In the genomic region with DNA sequence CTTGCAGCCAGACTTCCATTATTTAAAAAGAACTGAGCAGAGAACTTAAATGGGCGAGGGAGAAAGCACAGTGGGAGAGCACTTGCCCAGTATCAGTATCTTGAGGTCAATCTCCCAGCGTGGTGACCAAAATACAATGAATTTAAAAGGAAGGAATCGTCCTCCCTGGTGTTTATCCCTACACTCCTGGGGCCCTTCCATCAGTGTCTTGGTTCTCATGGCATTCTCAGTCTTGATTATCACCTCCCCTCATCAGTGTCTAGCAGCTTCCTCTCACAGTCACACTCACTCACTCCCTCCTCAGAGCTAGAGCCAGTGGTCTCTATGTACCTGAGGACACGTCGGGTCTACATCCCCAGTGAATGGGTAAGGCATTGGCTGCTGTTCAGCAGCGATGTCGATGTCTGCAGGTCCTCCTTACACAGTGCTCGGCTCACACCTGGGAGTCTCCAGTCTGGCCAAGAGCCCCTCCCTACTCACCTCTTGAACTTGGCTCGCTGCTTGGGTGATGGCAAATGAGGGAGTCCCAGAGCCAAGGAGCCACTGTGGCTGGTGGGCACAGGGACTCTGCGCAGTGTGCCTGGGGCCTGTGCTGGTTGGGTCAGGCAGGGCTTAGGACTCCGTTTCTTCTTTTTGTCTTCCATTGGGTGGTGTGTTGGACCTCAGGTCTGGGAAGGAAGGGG, we compare ENCODE assay signal across 8 mouse cellular contexts. TPM values are rescaled to one million over a fixed set of nuclear protein-coding genes. Genes with fewer than 3 reads are reported as not detected.
DNase-seq lines count a peak whose midpoint lies in the region; ATAC-seq lines count a peak whose summit lies in the region.

No protein-coding gene starts in this region.

- peak; percentile 52 for DNase-seq in cerebellum, adult 8-10 months
- no peak for DNase-seq in cerebellum, postnatal 4 days (ENCODE audit: low spot score in 2 of 2)
- no peak for DNase-seq in neural tube, embryonic 11.5 days (ENCODE audit: low spot score)
- DNase-seq in neural tube, embryonic 10.5 days (ENCODE audit: extremely low spot score, low spot score) = no peak
- DNase-seq in ovary, postnatal 10 days (ENCODE audit: low spot score) = no peak
- no peak for DNase-seq in thymus, postnatal 4 days

- no peaks in the 10 kb centered on the region for H3K9me3 ChIP-seq in neural tube, embryonic 11.5 days (ENCODE audit: control insufficient read depth, low read length)
- H3K9me3 ChIP-seq in limb, embryonic 13.5 days = no peaks in the 10 kb centered on the region
- no peaks in the 10 kb centered on the region for H3K9me3 ChIP-seq in stomach, embryonic 16.5 days (replicated peaks; ENCODE audit: control insufficient read depth, low read length)

- WGBS in neural tube, embryonic 11.5 days = 78% methylated on average over 11 of the region's 11 CpGs
- 80% methylated on average over 11 of the region's 11 CpGs for WGBS in limb, embryonic 13.5 days
- WGBS in stomach, embryonic 16.5 days = 75% methylated on average over 11 of the region's 11 CpGs

- H3K4me3 ChIP-seq in neural tube, embryonic 11.5 days (ENCODE audit: low read depth, low read length) = no peak overlapping the region
- H3K4me3 ChIP-seq in limb, embryonic 13.5 days = peak overlapping the region; percentile 63
- no peak overlapping the region for H3K4me3 ChIP-seq in stomach, embryonic 16.5 days (replicated peaks; ENCODE audit: low read length)

- no peak overlapping the region for H3K27ac ChIP-seq in neural tube, embryonic 11.5 days (ENCODE audit: low read depth, low read length)
- H3K27ac ChIP-seq in limb, embryonic 13.5 days = no peak overlapping the region
- peak overlapping the region; percentile 26; the same call in 1 of the 2 replicates for H3K27ac ChIP-seq in stomach, embryonic 16.5 days (ENCODE audit: low read length)

- ATAC-seq in neural tube, embryonic 11.5 days (ENCODE audit: insufficient read depth, low FRiP score, low TSS enrichment) = no peak
- no peak for ATAC-seq in limb, embryonic 13.5 days (ENCODE audit: low FRiP score, low read depth)
- ATAC-seq in stomach, embryonic 16.5 days (ENCODE audit: insufficient read depth, low FRiP score) = no peak

- peaks cover 27% of the 10 kb centered on the region for H3K4me1 ChIP-seq in neural tube, embryonic 11.5 days (ENCODE audit: control insufficient read depth, insufficient read depth, low read length)
- peaks cover 42% of the 10 kb centered on the region for H3K4me1 ChIP-seq in limb, embryonic 13.5 days
- H3K4me1 ChIP-seq in stomach, embryonic 16.5 days (ENCODE audit: control insufficient read depth, insufficient read depth, low read length) = peaks cover 28% of the 10 kb centered on the region

- H3K27me3 ChIP-seq in neural tube, embryonic 11.5 days (ENCODE audit: control insufficient read depth, insufficient read depth, low read length) = no peaks in the 10 kb centered on the region
- no peaks in the 10 kb centered on the region for H3K27me3 ChIP-seq in limb, embryonic 13.5 days
- no peaks in the 10 kb centered on the region for H3K27me3 ChIP-seq in stomach, embryonic 16.5 days (ENCODE audit: control insufficient read depth, insufficient read depth, low read length)

- H3K36me3 ChIP-seq in neural tube, embryonic 11.5 days (ENCODE audit: control insufficient read depth, insufficient read depth, low read length) = peaks cover 5% of the 10 kb centered on the region
- peaks cover 14% of the 10 kb centered on the region for H3K36me3 ChIP-seq in limb, embryonic 13.5 days
- H3K36me3 ChIP-seq in stomach, embryonic 16.5 days (ENCODE audit: control insufficient read depth, insufficient read depth, low read length) = no peaks in the 10 kb centered on the region

- peak overlapping the region; percentile 77 for H3K9ac ChIP-seq in neural tube, embryonic 11.5 days (ENCODE audit: low read length)
- peak overlapping the region; percentile 31; the same call in 1 of the 2 replicates for H3K9ac ChIP-seq in limb, embryonic 13.5 days
- no peak overlapping the region; the same call in 1 of the 2 replicates for H3K9ac ChIP-seq in stomach, embryonic 16.5 days (ENCODE audit: low read length)

- peak overlapping the region; percentile 79 for H3K4me2 ChIP-seq in neural tube, embryonic 11.5 days (ENCODE audit: low read depth)
- peak overlapping the region; percentile 86 for H3K4me2 ChIP-seq in limb, embryonic 13.5 days (replicated peaks)
- H3K4me2 ChIP-seq in stomach, embryonic 16.5 days (ENCODE audit: low read depth, low read length) = peak overlapping the region; percentile 80

RNA-seq across cellular contexts. Expression of a gene that starts 1.5 kb away (rescaled TPM):
- polyA plus RNA-seq in neural tube, embryonic 11.5 days (2014; fragmentation: Nextera tagmentation; extraction: Ambion mirVana) = 65.9 and 69.4 TPM in 2 replicates
- 48.5 and 51.7 TPM in 2 replicates for polyA plus RNA-seq in limb, embryonic 13.5 days (2015; fragmentation: Nextera tagmentation; extraction: Ambion mirVana)
- 49.6 and 58.4 TPM in 2 replicates for polyA plus RNA-seq in stomach, embryonic 16.5 days (2015; fragmentation: Nextera tagmentation; extraction: Ambion mirVana)

RNA-seq across cellular contexts. Expression of a gene that starts 3.4 kb away (rescaled TPM):
- 25.7 and 30.2 TPM in 2 replicates for polyA plus RNA-seq in neural tube, embryonic 11.5 days (2014; fragmentation: Nextera tagmentation; extraction: Ambion mirVana)
- 28.6 and 30.2 TPM in 2 replicates for polyA plus RNA-seq in limb, embryonic 13.5 days (2015; fragmentation: Nextera tagmentation; extraction: Ambion mirVana)
- polyA plus RNA-seq in stomach, embryonic 16.5 days (2015; fragmentation: Nextera tagmentation; extraction: Ambion mirVana) = 27.4 and 34.7 TPM in 2 replicates

RNA-seq across cellular contexts. Expression of a gene that starts 8.2 kb away (rescaled TPM):
- 2.6 and 4.5 TPM in 2 replicates for polyA plus RNA-seq in neural tube, embryonic 11.5 days (2014; fragmentation: Nextera tagmentation; extraction: Ambion mirVana)
- 1.7 and 2.3 TPM in 2 replicates for polyA plus RNA-seq in limb, embryonic 13.5 days (2015; fragmentation: Nextera tagmentation; extraction: Ambion mirVana)
- polyA plus RNA-seq in stomach, embryonic 16.5 days (2015; fragmentation: Nextera tagmentation; extraction: Ambion mirVana) = 1.3 and 3.0 TPM in 2 replicates

RNA-seq across cellular contexts. Expression of a gene that starts 18.6 kb away (rescaled TPM):
- polyA plus RNA-seq in neural tube, embryonic 11.5 days (2014; fragmentation: Nextera tagmentation; extraction: Ambion mirVana) = 104 and 108 TPM in 2 replicates
- 97.5 and 102 TPM in 2 replicates for polyA plus RNA-seq in limb, embryonic 13.5 days (2015; fragmentation: Nextera tagmentation; extraction: Ambion mirVana)
- polyA plus RNA-seq in stomach, embryonic 16.5 days (2015; fragmentation: Nextera tagmentation; extraction: Ambion mirVana) = 65.3 and 69.8 TPM in 2 replicates

RNA-seq across cellular contexts. Expression of a gene that starts 21.8 kb away (rescaled TPM):
- polyA plus RNA-seq in neural tube, embryonic 11.5 days (2014; fragmentation: Nextera tagmentation; extraction: Ambion mirVana) = 187 and 192 TPM in 2 replicates
- polyA plus RNA-seq in limb, embryonic 13.5 days (2015; fragmentation: Nextera tagmentation; extraction: Ambion mirVana) = 211 and 218 TPM in 2 replicates
- 181 and 190 TPM in 2 replicates for polyA plus RNA-seq in stomach, embryonic 16.5 days (2015; fragmentation: Nextera tagmentation; extraction: Ambion mirVana)
